Mouse (Mus musculus): ENCODE measurements around the gene Adad1. TPM values are rescaled to one million over a fixed set of nuclear protein-coding genes. Genes with fewer than 3 reads are reported as not detected.

Gene Adad1
- total RNA-seq (2014; fragmentation: Nextera tagmentation) (not detected in 2 replicates), total RNA-seq (2017) (not detected in 2 replicates)

- ATAC-seq (replicated peaks; ENCODE audit: low FRiP score, low TSS enrichment, poor library complexity, severe bottlenecking), result no peak
Measured at GRCm38 (mm10) chr3:37063406-37063805, at the start of gene Adad1. TSS of gene Adad1 (plus strand) at chr3:37063527.

- no peak for ATAC-seq (replicated peaks; ENCODE audit: low FRiP score, low TSS enrichment, poor library complexity, severe bottlenecking)
Measured at GRCm38 (mm10) chr3:37037979-37038378, 25.3 kb upstream of the Adad1 start.

- no peak for ATAC-seq (replicated peaks; ENCODE audit: low FRiP score, low TSS enrichment, poor library complexity, severe bottlenecking)
Measured at GRCm38 (mm10) chr3:37039811-37040210, 23.5 kb upstream of the Adad1 start.

- ATAC-seq (replicated peaks; ENCODE audit: low FRiP score, low TSS enrichment, poor library complexity, severe bottlenecking), result no peak
Measured at GRCm38 (mm10) chr3:37051491-37051890, 11.8 kb upstream of the Adad1 start.

GRCm38 (mm10) chr3:37073211-37073610, 9.9 kb downstream of the Adad1 start:
- ATAC-seq (replicated peaks; ENCODE audit: low FRiP score, low TSS enrichment, poor library complexity, severe bottlenecking), result no peak

- no peak for ATAC-seq (replicated peaks; ENCODE audit: low FRiP score, low TSS enrichment, poor library complexity, severe bottlenecking)
Measured at GRCm38 (mm10) chr3:37084860-37085259, 21.5 kb downstream of the Adad1 start.

GRCm38 (mm10) chr3:37090721-37091120, 27.4 kb downstream of the Adad1 start:
- ATAC-seq (replicated peaks; ENCODE audit: low FRiP score, low TSS enrichment, poor library complexity, severe bottlenecking), result no peak

GRCm38 (mm10) chr3:37125655-37126054, 62.3 kb downstream of the Adad1 start, which contains the start of gene Il2:
TSS of gene Il2 (minus strand) at chr3:37125959.
- ATAC-seq (replicated peaks; ENCODE audit: low FRiP score, low TSS enrichment, poor library complexity, severe bottlenecking), result no peak

- ATAC-seq (replicated peaks; ENCODE audit: low FRiP score, low TSS enrichment, poor library complexity, severe bottlenecking), result no peak
Measured at GRCm38 (mm10) chr3:37126162-37126561, 62.8 kb downstream of the Adad1 start.

GRCm38 (mm10) chr3:37128269-37128668, 64.9 kb downstream of the Adad1 start:
- ATAC-seq (replicated peaks; ENCODE audit: low FRiP score, low TSS enrichment, poor library complexity, severe bottlenecking), result no peak

- no peak for ATAC-seq (replicated peaks; ENCODE audit: low FRiP score, low TSS enrichment, poor library complexity, severe bottlenecking)
Measured at GRCm38 (mm10) chr3:37129063-37129462, 65.7 kb downstream of the Adad1 start.

- no peak for ATAC-seq (replicated peaks; ENCODE audit: low FRiP score, low TSS enrichment, poor library complexity, severe bottlenecking)
Measured at GRCm38 (mm10) chr3:37137231-37137630, 73.9 kb downstream of the Adad1 start.

GRCm38 (mm10) chr3:37139192-37139591, 75.9 kb downstream of the Adad1 start:
- no peak for ATAC-seq (replicated peaks; ENCODE audit: low FRiP score, low TSS enrichment, poor library complexity, severe bottlenecking)

- ATAC-seq (replicated peaks; ENCODE audit: low FRiP score, low TSS enrichment, poor library complexity, severe bottlenecking), result no peak
Measured at GRCm38 (mm10) chr3:37140168-37140906, 77.0 kb downstream of the Adad1 start.

- ATAC-seq (replicated peaks; ENCODE audit: low FRiP score, low TSS enrichment, poor library complexity, severe bottlenecking), result no peak
Measured at GRCm38 (mm10) chr3:37141827-37142226, 78.5 kb downstream of the Adad1 start.

GRCm38 (mm10) chr3:37144979-37145378, 81.7 kb downstream of the Adad1 start:
- no peak for ATAC-seq (replicated peaks; ENCODE audit: low FRiP score, low TSS enrichment, poor library complexity, severe bottlenecking)

GRCm38 (mm10) chr3:37146406-37146805, 83.1 kb downstream of the Adad1 start:
- ATAC-seq (replicated peaks; ENCODE audit: low FRiP score, low TSS enrichment, poor library complexity, severe bottlenecking), result no peak

- ATAC-seq (replicated peaks; ENCODE audit: low FRiP score, low TSS enrichment, poor library complexity, severe bottlenecking), result no peak
Measured at GRCm38 (mm10) chr3:37146810-37147209, 83.5 kb downstream of the Adad1 start.

- no peak for ATAC-seq (replicated peaks; ENCODE audit: low FRiP score, low TSS enrichment, poor library complexity, severe bottlenecking)
Measured at GRCm38 (mm10) chr3:37152274-37152673, 88.9 kb downstream of the Adad1 start.

GRCm38 (mm10) chr3:37153004-37153403, 89.7 kb downstream of the Adad1 start:
- no peak for ATAC-seq (replicated peaks; ENCODE audit: low FRiP score, low TSS enrichment, poor library complexity, severe bottlenecking)

- ATAC-seq (replicated peaks; ENCODE audit: low FRiP score, low TSS enrichment, poor library complexity, severe bottlenecking), result peak; percentile 71
Measured at GRCm38 (mm10) chr3:37154396-37154795, 91.1 kb downstream of the Adad1 start.
